Mouse (Mus musculus): ENCODE measurements around the gene Midn. TPM values are rescaled to one million over a fixed set of nuclear protein-coding genes. Genes with fewer than 3 reads are reported as not detected.

Gene Midn
- 41.7 and 46.4 TPM in 2 replicates for polyA plus RNA-seq (2016; fragmentation: Nextera tagmentation; extraction: Ambion mirVana)

- Histone ChIP-seq H3K4me3 (peak within 1 kb of the TSS; percentile 100), H3K4me2 (replicated peaks) (peak within 1 kb of the TSS; percentile 96), H3K27ac (replicated peaks) (peak within 1 kb of the TSS; percentile 98), H3K9ac (replicated peaks) (peak within 1 kb of the TSS; percentile 89), H3K27me3 (no peaks in the 10 kb centered on the region), H3K9me3 (no peaks in the 10 kb centered on the region), H3K36me3 (peaks cover 49% of the 10 kb centered on the region), H3K4me1 (peaks cover 51% of the 10 kb centered on the region)
- WGBS = 1% methylated on average over 26 of the region's 42 CpGs
- ATAC-seq (ENCODE audit: low FRiP score, low read depth) = peak; percentile 21
These were observed at the start of gene Midn for GRCm38 (mm10) chr10:80147719-80148601. Gene Midn, plus strand, starts transcription at chr10:80148272.

- H3K9ac ChIP-seq (replicated peaks) = no peak overlapping the region
- no peak for ATAC-seq (ENCODE audit: low FRiP score, low read depth)
- no peaks in the 10 kb centered on the region for H3K36me3 ChIP-seq
- no peak overlapping the region for H3K4me3 ChIP-seq
- WGBS = 88% methylated on average over 5 of the region's 5 CpGs
- no peaks in the 10 kb centered on the region for H3K9me3 ChIP-seq
- H3K4me1 ChIP-seq = peaks cover 21% of the 10 kb centered on the region
- no peaks in the 10 kb centered on the region for H3K27me3 ChIP-seq
- no peak overlapping the region for H3K4me2 ChIP-seq (replicated peaks)
- no peak overlapping the region for H3K27ac ChIP-seq (replicated peaks)
These were observed 49.4 kb upstream of the Midn start for GRCm38 (mm10) chr10:80098630-80099029.

GRCm38 (mm10) chr10:80100982-80101381 lies 47.1 kb upstream of the Midn start:
- peaks cover 21% of the 10 kb centered on the region for H3K4me1 ChIP-seq
- no peak overlapping the region for H3K27ac ChIP-seq (replicated peaks)
- H3K9ac ChIP-seq (replicated peaks) = no peak overlapping the region
- 65% methylated on average over 11 of the region's 11 CpGs for WGBS
- H3K4me2 ChIP-seq (replicated peaks) = peak overlapping the region; percentile 94; the same call in 1 of the 2 replicates
- no peaks in the 10 kb centered on the region for H3K27me3 ChIP-seq
- ATAC-seq (ENCODE audit: low FRiP score, low read depth) = no peak
- H3K36me3 ChIP-seq = no peaks in the 10 kb centered on the region
- H3K4me3 ChIP-seq = no peak overlapping the region
- no peaks in the 10 kb centered on the region for H3K9me3 ChIP-seq

GRCm38 (mm10) chr10:80102216-80102915 lies 45.7 kb upstream of the Midn start:
- Histone ChIP-seq H3K9me3 (no peaks in the 10 kb centered on the region), H3K4me1 (peaks cover 17% of the 10 kb centered on the region), H3K36me3 (no peaks in the 10 kb centered on the region), H3K9ac (replicated peaks) (peak overlapping the region; percentile 88), H3K4me2 (replicated peaks) (peak overlapping the region; percentile 94), H3K4me3 (peak overlapping the region; percentile 95), H3K27ac (replicated peaks) (peak overlapping the region; percentile 56), H3K27me3 (0 out of 2 replicates have a peak, but pooled peaks cover 2% of the 10 kb centered on the region)
- ATAC-seq (ENCODE audit: low FRiP score, low read depth) = peak; percentile 92
- WGBS = under 1% methylated on average over 50 of the region's 59 CpGs

GRCm38 (mm10) chr10:80103032-80103431 lies 45.0 kb upstream of the Midn start:
- Histone ChIP-seq H3K9me3 (no peaks in the 10 kb centered on the region), H3K27me3 (0 out of 2 replicates have a peak, but pooled peaks cover 8% of the 10 kb centered on the region), H3K4me3 (peak overlapping the region; percentile 95; the same call in 1 of the 2 replicates), H3K9ac (replicated peaks) (peak overlapping the region; percentile 88; the same call in 1 of the 2 replicates), H3K4me1 (peaks cover 12% of the 10 kb centered on the region), H3K27ac (replicated peaks) (peak overlapping the region; percentile 46), H3K36me3 (no peaks in the 10 kb centered on the region), H3K4me2 (replicated peaks) (peak overlapping the region; percentile 94)
- ATAC-seq (ENCODE audit: low FRiP score, low read depth) = no peak
- 83% methylated on average over 2 of the region's 2 CpGs for WGBS

GRCm38 (mm10) chr10:80104181-80104580 lies 43.9 kb upstream of the Midn start:
- Histone ChIP-seq H3K27me3 (0 out of 2 replicates have a peak, but pooled peaks cover 8% of the 10 kb centered on the region), H3K4me2 (replicated peaks) (no peak overlapping the region), H3K36me3 (no peaks in the 10 kb centered on the region), H3K4me3 (no peak overlapping the region), H3K9me3 (no peaks in the 10 kb centered on the region), H3K9ac (replicated peaks) (no peak overlapping the region), H3K4me1 (peaks cover 12% of the 10 kb centered on the region), H3K27ac (replicated peaks) (no peak overlapping the region)
- 85% methylated on average over 3 of the region's 3 CpGs for WGBS
- no peak for ATAC-seq (ENCODE audit: low FRiP score, low read depth)

GRCm38 (mm10) chr10:80105460-80105859 lies 42.6 kb upstream of the Midn start, which contains the start of gene Sbno2:
Gene Sbno2, minus strand, starts transcription at chr10:80105571.
- H3K27me3 ChIP-seq = 0 out of 2 replicates have a peak, but pooled peaks cover 8% of the 10 kb centered on the region
- H3K27ac ChIP-seq (replicated peaks) = no peak within 1 kb of the TSS
- H3K4me1 ChIP-seq = peaks cover 12% of the 10 kb centered on the region
- ATAC-seq (ENCODE audit: low FRiP score, low read depth) = no peak
- WGBS = 72% methylated on average over 5 of the region's 5 CpGs
- no peak within 1 kb of the TSS for H3K4me2 ChIP-seq (replicated peaks)
- no peaks in the 10 kb centered on the region for H3K9me3 ChIP-seq
- 0 out of 2 replicates have a peak within 1 kb of the TSS, but pooled peaks have one; percentile 11 for H3K9ac ChIP-seq (replicated peaks)
- H3K36me3 ChIP-seq = no peaks in the 10 kb centered on the region
- no peak within 1 kb of the TSS for H3K4me3 ChIP-seq

- H3K9me3 ChIP-seq = no peaks in the 10 kb centered on the region
These were observed 42.1 kb upstream of the Midn start for GRCm38 (mm10) chr10:80105926-80106325.

GRCm38 (mm10) chr10:80107678-80108077 lies 40.4 kb upstream of the Midn start:
- no peaks in the 10 kb centered on the region for H3K36me3 ChIP-seq
- 0 out of 2 replicates have a peak, but pooled peaks cover 8% of the 10 kb centered on the region for H3K27me3 ChIP-seq
- no peak overlapping the region for H3K9ac ChIP-seq (replicated peaks)
- no peak overlapping the region for H3K4me3 ChIP-seq
- no peak overlapping the region for H3K27ac ChIP-seq (replicated peaks)
- no peak for ATAC-seq (ENCODE audit: low FRiP score, low read depth)
- 0 out of 2 replicates have a peak, but pooled peaks cover 2% of the 10 kb centered on the region for H3K4me1 ChIP-seq
- H3K9me3 ChIP-seq = no peaks in the 10 kb centered on the region
- no peak overlapping the region for H3K4me2 ChIP-seq (replicated peaks)
- 79% methylated on average over 6 of the region's 6 CpGs for WGBS

More at GRCm38 (mm10) chr10:80105926-80106325, 42.1 kb upstream of the Midn start:
- Histone ChIP-seq H3K4me3 (no peak overlapping the region), H3K9ac (replicated peaks) (0 out of 2 replicates have a peak overlapping the region, but pooled peaks have one; percentile 11), H3K4me2 (replicated peaks) (no peak overlapping the region), H3K36me3 (no peaks in the 10 kb centered on the region), H3K27me3 (0 out of 2 replicates have a peak, but pooled peaks cover 8% of the 10 kb centered on the region), H3K27ac (replicated peaks) (no peak overlapping the region), H3K4me1 (peaks cover 12% of the 10 kb centered on the region)
- whole genome bisulfite sequencing = 69% methylated on average over 5 of the region's 5 CpGs
- no peak for ATAC-seq (ENCODE audit: low FRiP score, low read depth)

- H3K4me3 ChIP-seq = peak overlapping the region; percentile 96
- H3K9me3 ChIP-seq = no peaks in the 10 kb centered on the region
- WGBS = 4% methylated on average over 27 of the region's 27 CpGs
- H3K27ac ChIP-seq (replicated peaks) = peak overlapping the region; percentile 63
- peak overlapping the region; percentile 55 for H3K4me2 ChIP-seq (replicated peaks)
- ATAC-seq (ENCODE audit: low FRiP score, low read depth) = peak; percentile 42; the same call in 1 of the 2 replicates
- H3K9ac ChIP-seq (replicated peaks) = peak overlapping the region; percentile 39; the same call in 1 of the 2 replicates
- peaks cover 6% of the 10 kb centered on the region; the same call in 1 of the 2 replicates for H3K36me3 ChIP-seq
- H3K4me1 ChIP-seq = peaks cover 26% of the 10 kb centered on the region
- no peaks in the 10 kb centered on the region for H3K27me3 ChIP-seq
These were observed 33.5 kb upstream of the Midn start for GRCm38 (mm10) chr10:80114341-80115284.
